Mouse (Mus musculus): Measurements from ENCODE around the gene Acox3. TPM values are rescaled to one million over a fixed set of nuclear protein-coding genes. Genes with fewer than 3 reads are reported as not detected.

The Acox3 gene
- total RNA-seq, 1 experiment, result 7.2 TPM

DNA sequence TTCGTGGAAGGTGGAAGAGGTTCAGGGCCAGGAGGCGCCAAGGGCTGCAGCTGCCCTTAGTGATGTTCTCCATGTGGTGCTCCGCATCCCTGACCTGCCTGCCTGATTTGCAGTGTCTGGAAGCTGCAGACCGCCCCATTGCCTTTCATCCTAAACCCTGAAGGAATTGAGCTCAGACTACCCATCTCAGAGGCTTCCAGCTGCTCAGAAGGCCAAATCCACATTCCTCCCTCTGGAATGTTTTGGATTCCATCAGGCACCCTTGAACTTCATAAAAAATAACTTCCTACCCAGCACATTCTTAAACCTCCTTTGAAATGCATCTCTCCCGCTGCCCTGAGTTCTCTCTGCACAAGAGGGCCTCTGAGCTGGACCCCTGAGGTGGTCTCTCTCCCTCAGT lies 42.3 kb upstream of the Acox3 start:
- Histone ChIP-seq H3K4me1 (ENCODE audit: control insufficient read depth in 2 of 2, insufficient read depth in 2 of 2, low read length in 2 of 2, poor library complexity in 1 of 2) (no peaks in the 10 kb centered on the region), H3K4me3 (ENCODE audit: insufficient read depth in 1 of 2, low read depth in 1 of 2, low read length in 2 of 2, poor library complexity in 1 of 2, severe bottlenecking in 1 of 2) (no peak overlapping the region), H3K36me3 (ENCODE audit: control insufficient read depth, insufficient read depth, low read length, poor library complexity, severe bottlenecking) (no peaks in the 10 kb centered on the region), H3K27ac (ENCODE audit: insufficient read depth, low read depth, low read length, poor library complexity, severe bottlenecking) (no peak overlapping the region), H3K9me3 (ENCODE audit: control insufficient read depth, insufficient read depth, low read depth, low read length) (no peaks in the 10 kb centered on the region), H3K9ac (ENCODE audit: insufficient read depth, low read depth, low read length, poor library complexity, severe bottlenecking) (no peak overlapping the region)
- TF ChIP-seq ZC3H11A (IDR thresholded peaks at IDR 0.05; ENCODE audit: borderline replicate concordance, low read depth, low read length) (no peak), CHD2 (IDR thresholded peaks at IDR 0.05; ENCODE audit: low read depth, low read length) (no peak), ZNF384 (IDR thresholded peaks at IDR 0.05; ENCODE audit: low read depth, low read length) (no peak), MAFK (IDR thresholded peaks at IDR 0.05; ENCODE audit: insufficient read depth, low read depth, low read length) (no peak), HCFC1 (IDR thresholded peaks at IDR 0.05; ENCODE audit: borderline replicate concordance, insufficient read depth, low read length) (no peak)
- no peak for DNase-seq (ENCODE audit: low read depth, low spot score)
- in situ Hi-C loops (cut with MboI; ENCODE audit: low sequenced_read_pairs in 2 of 2, unreplicated experiment in 2 of 2), result no loop called here

DNA sequence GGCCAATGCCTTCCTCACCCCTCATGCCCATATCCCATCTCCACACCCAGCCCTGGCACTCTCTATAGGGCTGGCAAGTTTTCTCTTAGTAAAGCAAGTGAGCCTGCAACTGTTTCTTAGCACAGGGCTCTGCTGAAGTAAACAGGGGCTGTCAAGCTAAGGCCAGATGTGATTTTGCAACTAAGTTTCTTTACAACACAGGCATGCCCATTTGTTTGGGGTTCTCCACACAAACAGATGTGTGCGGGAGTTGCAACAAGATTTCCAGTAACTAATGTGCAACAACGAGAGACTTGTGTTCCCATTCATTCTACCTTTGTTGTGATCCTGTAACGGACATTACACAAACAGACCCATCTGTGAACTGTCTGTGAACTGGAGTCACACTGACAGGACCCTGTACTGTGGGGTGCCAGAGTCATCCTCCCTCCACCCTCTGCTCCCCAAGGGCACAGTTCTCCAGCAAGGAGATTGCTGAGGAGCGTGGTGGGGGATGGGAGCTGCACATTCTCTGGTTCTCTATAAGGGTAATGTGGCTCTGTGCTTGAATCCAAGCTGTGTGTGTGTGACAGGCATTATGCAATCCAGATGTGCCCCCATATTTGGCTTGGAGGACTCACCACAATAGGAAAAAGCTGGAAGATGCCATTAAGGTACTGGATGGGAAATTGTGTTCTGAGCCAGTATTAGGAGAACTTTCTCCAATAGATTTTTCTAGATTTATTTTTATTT lies 41.6 kb upstream of the Acox3 start:
- no peak for DNase-seq (ENCODE audit: low read depth, low spot score)
- H3K27ac ChIP-seq (ENCODE audit: insufficient read depth, low read depth, low read length, poor library complexity, severe bottlenecking), result no peak overlapping the region
- no peaks in the 10 kb centered on the region for H3K4me1 ChIP-seq (ENCODE audit: control insufficient read depth in 2 of 2, insufficient read depth in 2 of 2, low read length in 2 of 2, poor library complexity in 1 of 2)
- H3K9me3 ChIP-seq (ENCODE audit: control insufficient read depth, insufficient read depth, low read depth, low read length), result no peaks in the 10 kb centered on the region
- no peak overlapping the region for H3K9ac ChIP-seq (ENCODE audit: insufficient read depth, low read depth, low read length, poor library complexity, severe bottlenecking)
- TF ChIP-seq ZC3H11A (IDR thresholded peaks at IDR 0.05; ENCODE audit: borderline replicate concordance, low read depth, low read length) (no peak), HCFC1 (IDR thresholded peaks at IDR 0.05; ENCODE audit: borderline replicate concordance, insufficient read depth, low read length) (no peak), MAFK (IDR thresholded peaks at IDR 0.05; ENCODE audit: insufficient read depth, low read depth, low read length) (no peak), CHD2 (IDR thresholded peaks at IDR 0.05; ENCODE audit: low read depth, low read length) (no peak), ZNF384 (IDR thresholded peaks at IDR 0.05; ENCODE audit: low read depth, low read length) (no peak)
- no peak overlapping the region for H3K4me3 ChIP-seq (ENCODE audit: insufficient read depth in 1 of 2, low read depth in 1 of 2, low read length in 2 of 2, poor library complexity in 1 of 2, severe bottlenecking in 1 of 2)
- no peaks in the 10 kb centered on the region for H3K36me3 ChIP-seq (ENCODE audit: control insufficient read depth, insufficient read depth, low read length, poor library complexity, severe bottlenecking)
- in situ Hi-C loops (cut with MboI; ENCODE audit: low sequenced_read_pairs in 2 of 2, unreplicated experiment in 2 of 2), result no loop called here

DNA sequence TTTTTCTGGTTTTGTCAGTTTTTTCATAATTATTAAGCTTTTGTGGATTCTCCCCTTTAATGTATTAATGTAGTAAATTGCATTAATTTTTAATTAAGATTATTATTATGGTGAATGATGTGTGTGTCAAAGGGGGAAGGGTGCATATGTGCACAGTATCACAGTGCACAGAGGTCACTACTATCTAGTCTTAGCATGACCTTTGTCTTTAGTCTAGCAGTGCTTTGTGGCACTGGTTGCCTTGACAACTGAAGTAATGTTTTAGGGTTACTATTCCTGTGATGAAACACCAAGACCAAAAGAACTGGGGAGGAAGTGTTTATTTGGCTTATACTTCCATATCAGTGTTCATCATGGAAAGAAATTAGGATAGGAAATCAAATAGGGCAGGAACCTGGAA lies 36.7 kb upstream of the Acox3 start:
- no peak overlapping the region for H3K9ac ChIP-seq (ENCODE audit: insufficient read depth, low read depth, low read length, poor library complexity, severe bottlenecking)
- H3K4me3 ChIP-seq (ENCODE audit: insufficient read depth in 1 of 2, low read depth in 1 of 2, low read length in 2 of 2, poor library complexity in 1 of 2, severe bottlenecking in 1 of 2), result no peak overlapping the region
- no peak for DNase-seq (ENCODE audit: low read depth, low spot score)
- H3K9me3 ChIP-seq (ENCODE audit: control insufficient read depth, insufficient read depth, low read depth, low read length), result no peaks in the 10 kb centered on the region
- no peak overlapping the region for H3K27ac ChIP-seq (ENCODE audit: insufficient read depth, low read depth, low read length, poor library complexity, severe bottlenecking)
- TF ChIP-seq ZNF384 (IDR thresholded peaks at IDR 0.05; ENCODE audit: low read depth, low read length), result no peak
- in situ Hi-C loops (cut with MboI; ENCODE audit: low sequenced_read_pairs in 2 of 2, unreplicated experiment in 2 of 2), result no loop called here
- H3K4me1 ChIP-seq (ENCODE audit: control insufficient read depth in 2 of 2, insufficient read depth in 2 of 2, low read length in 2 of 2, poor library complexity in 1 of 2), result no peaks in the 10 kb centered on the region
- no peaks in the 10 kb centered on the region for H3K36me3 ChIP-seq (ENCODE audit: control insufficient read depth, insufficient read depth, low read length, poor library complexity, severe bottlenecking)

DNA sequence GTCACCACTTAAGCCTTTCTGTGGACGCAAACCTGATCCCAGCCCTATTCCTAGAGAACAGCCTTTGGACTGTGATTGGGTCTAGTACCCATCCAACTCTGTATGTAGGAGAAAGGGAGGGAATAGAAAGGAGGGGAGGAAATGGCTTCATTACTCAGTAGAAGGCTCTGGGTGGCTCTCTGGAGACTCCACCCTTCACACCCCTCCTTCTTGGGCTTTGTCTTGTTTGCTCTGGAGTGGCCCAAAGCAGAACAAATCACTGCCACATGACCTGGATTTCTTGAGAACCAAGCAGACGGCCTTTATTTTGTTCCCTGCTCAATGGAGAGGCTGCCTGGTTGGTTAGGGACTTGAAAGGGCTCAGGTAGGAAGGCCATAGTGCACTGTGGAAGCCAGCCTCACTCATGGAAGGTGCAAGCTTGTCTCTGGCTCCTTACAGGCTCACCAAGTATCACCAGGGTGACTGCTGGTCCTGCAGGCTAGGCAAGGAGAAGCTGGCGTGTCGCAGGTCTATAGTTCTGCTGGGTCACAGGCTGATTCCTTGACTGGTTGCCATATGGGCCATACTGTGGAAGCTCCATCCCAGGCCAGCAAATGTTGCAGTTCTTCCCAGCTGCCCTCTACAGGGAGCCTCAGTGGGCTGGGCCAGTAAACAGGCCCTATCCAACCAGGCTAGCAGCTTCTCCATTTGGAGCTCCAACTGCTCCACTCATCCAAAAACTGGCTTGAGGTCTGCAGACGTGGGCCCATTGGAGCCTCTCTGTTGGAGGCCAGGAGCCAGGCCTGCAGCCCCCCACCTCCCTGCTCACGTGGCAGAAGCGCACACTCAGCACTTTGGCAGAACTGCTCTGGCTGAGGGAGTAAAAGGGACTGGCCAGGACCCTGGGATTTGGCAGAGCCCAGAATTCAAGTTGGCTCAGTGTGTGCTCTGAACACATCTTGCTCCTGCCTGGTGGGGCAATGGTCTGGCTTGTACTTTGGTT lies 30.7 kb upstream of the Acox3 start:
- in situ Hi-C loops (cut with MboI; ENCODE audit: low sequenced_read_pairs in 2 of 2, unreplicated experiment in 2 of 2), result no loop called here
- no peak overlapping the region for H3K27ac ChIP-seq (ENCODE audit: insufficient read depth, low read depth, low read length, poor library complexity, severe bottlenecking)
- H3K4me3 ChIP-seq (ENCODE audit: insufficient read depth in 1 of 2, low read depth in 1 of 2, low read length in 2 of 2, poor library complexity in 1 of 2, severe bottlenecking in 1 of 2), result no peak overlapping the region
- no peaks in the 10 kb centered on the region for H3K4me1 ChIP-seq (ENCODE audit: control insufficient read depth in 2 of 2, insufficient read depth in 2 of 2, low read length in 2 of 2, poor library complexity in 1 of 2)
- peaks cover 3% of the 10 kb centered on the region; the same call in 1 of the 2 replicates for H3K36me3 ChIP-seq (ENCODE audit: control insufficient read depth, insufficient read depth, low read length, poor library complexity, severe bottlenecking)
- no peaks in the 10 kb centered on the region for H3K9me3 ChIP-seq (ENCODE audit: control insufficient read depth, insufficient read depth, low read depth, low read length)
- no peak for DNase-seq (ENCODE audit: low read depth, low spot score)
- no peak for TF ChIP-seq HCFC1 (IDR thresholded peaks at IDR 0.05; ENCODE audit: borderline replicate concordance, insufficient read depth, low read length)
- no peak for TF ChIP-seq ZC3H11A (IDR thresholded peaks at IDR 0.05; ENCODE audit: borderline replicate concordance, low read depth, low read length)
- TF ChIP-seq CHD2 (IDR thresholded peaks at IDR 0.05; ENCODE audit: low read depth, low read length), result no peak
- no peak for TF ChIP-seq ZNF384 (IDR thresholded peaks at IDR 0.05; ENCODE audit: low read depth, low read length)
- TF ChIP-seq MAFK (IDR thresholded peaks at IDR 0.05; ENCODE audit: insufficient read depth, low read depth, low read length), result peak; percentile 71
- H3K9ac ChIP-seq (ENCODE audit: insufficient read depth, low read depth, low read length, poor library complexity, severe bottlenecking), result no peak overlapping the region

All from ES-E14 (cell line).